Mouse (Mus musculus) intestine, embryonic 14.5 days (tissue): ENCODE data around the gene Ttc39b. TPM values are rescaled to one million over a fixed set of nuclear protein-coding genes. Genes with fewer than 3 reads are reported as not detected.

Experiments used
- ATAC-seq: fragments of 200-750 bp; cut with Nextera tagmentation; replicated peaks from 2 replicates; pipeline ENCODE4 v1.8.0; 2017; ENCODE audit warnings: low read depth, moderate number of reproducible peaks, moderate TSS enrichment, moderate library complexity; ENCODE audit not compliant: low FRiP score, low TSS enrichment
- DNase-seq: peaks from one replicate; pipeline ENCODE4 v3.0.0-alpha.2; 2018; ENCODE audit warnings: low spot score
- H3K27ac ChIP-seq: fragments of 300-500 bp; sonication (generic); 2 replicates; pipeline ENCODE4 v1.5.1; 2014; ENCODE audit warnings: low read depth, mild to moderate bottlenecking, control low read depth
- H3K27me3 ChIP-seq: fragments of 300-500 bp; sonication (generic); replicated peaks from 2 replicates; pipeline ENCODE4 v1.6.1; 2014; ENCODE audit warnings: low read length, control low read depth; ENCODE audit not compliant: control insufficient read depth, insufficient read depth
- H3K36me3 ChIP-seq: fragments of 300-500 bp; sonication (generic); 2 replicates; pipeline ENCODE4 v1.6.1; 2014; ENCODE audit warnings: low read length, control low read depth; ENCODE audit not compliant: control insufficient read depth, insufficient read depth
- H3K4me1 ChIP-seq: fragments of 300-500 bp; sonication (generic); replicated peaks from 2 replicates; pipeline ENCODE4 v1.6.1; 2014; ENCODE audit warnings: low read length, control low read depth, mixed read lengths; ENCODE audit not compliant: control insufficient read depth, insufficient read depth
- H3K4me2 ChIP-seq: fragments of 300-500 bp; sonication (generic); 2 replicates; pipeline ENCODE4 v1.6.1; 2014; ENCODE audit warnings: low read length
- H3K4me3 ChIP-seq: fragments of 300-500 bp; sonication (generic); 2 replicates; pipeline ENCODE4 v1.5.1; 2014; ENCODE audit warnings: low read depth, low read length, control low read depth, mixed read lengths
- H3K9ac ChIP-seq: fragments of 300-500 bp; sonication (generic); 2 replicates; pipeline ENCODE4 v1.6.1; 2014; ENCODE audit warnings: mild to moderate bottlenecking, low read length
- H3K9me3 ChIP-seq: fragments of 300-500 bp; sonication (generic); 2 replicates; pipeline ENCODE4 v1.6.1; 2016; ENCODE audit warnings: low read length, control low read depth; ENCODE audit not compliant: control insufficient read depth
- WGBS: fragments of 180-500 bp; shearing (Covaris S2); extraction: QIAGEN DNeasy Blood & Tissue Kit; methylation state at CpG from one replicate; pipeline ENCODE4 v1.1.7; 2014; 5-methylcytosine and 5-hydroxymethylcytosine counted together
- polyA plus RNA-seq: library from polyadenylated mRNA; unstranded; fragments of >200 nt; fragmentation: Nextera tagmentation; extraction: Ambion mirVana; gene quantifications from 2 replicates; pipeline ENCODE4 v1.2.1, GENCODE M21; 2014

The Ttc39b gene
- polyA plus RNA-seq, 1 experiment from 2014 or later: 3.2 TPM

GRCm38 (mm10) chr4:83183288-83183930, 140.6 kb downstream of the Ttc39b start:
- WGBS: 40% methylated on average over 9 of the region's 9 CpGs
- H3K9me3 ChIP-seq: no peaks in the 10 kb centered on the region
- DNase-seq: peak; percentile 71
- H3K4me1 ChIP-seq: peaks cover 4% of the 10 kb centered on the region; the same call in 1 of the 2 replicates
- no peaks in the 10 kb centered on the region for H3K27me3 ChIP-seq
- no peak overlapping the region for H3K4me2 ChIP-seq
- H3K4me3 ChIP-seq: no peak overlapping the region
- H3K27ac ChIP-seq: no peak overlapping the region
- peak; percentile 64 for ATAC-seq
- no peak overlapping the region for H3K9ac ChIP-seq
- no peaks in the 10 kb centered on the region for H3K36me3 ChIP-seq

DNA sequence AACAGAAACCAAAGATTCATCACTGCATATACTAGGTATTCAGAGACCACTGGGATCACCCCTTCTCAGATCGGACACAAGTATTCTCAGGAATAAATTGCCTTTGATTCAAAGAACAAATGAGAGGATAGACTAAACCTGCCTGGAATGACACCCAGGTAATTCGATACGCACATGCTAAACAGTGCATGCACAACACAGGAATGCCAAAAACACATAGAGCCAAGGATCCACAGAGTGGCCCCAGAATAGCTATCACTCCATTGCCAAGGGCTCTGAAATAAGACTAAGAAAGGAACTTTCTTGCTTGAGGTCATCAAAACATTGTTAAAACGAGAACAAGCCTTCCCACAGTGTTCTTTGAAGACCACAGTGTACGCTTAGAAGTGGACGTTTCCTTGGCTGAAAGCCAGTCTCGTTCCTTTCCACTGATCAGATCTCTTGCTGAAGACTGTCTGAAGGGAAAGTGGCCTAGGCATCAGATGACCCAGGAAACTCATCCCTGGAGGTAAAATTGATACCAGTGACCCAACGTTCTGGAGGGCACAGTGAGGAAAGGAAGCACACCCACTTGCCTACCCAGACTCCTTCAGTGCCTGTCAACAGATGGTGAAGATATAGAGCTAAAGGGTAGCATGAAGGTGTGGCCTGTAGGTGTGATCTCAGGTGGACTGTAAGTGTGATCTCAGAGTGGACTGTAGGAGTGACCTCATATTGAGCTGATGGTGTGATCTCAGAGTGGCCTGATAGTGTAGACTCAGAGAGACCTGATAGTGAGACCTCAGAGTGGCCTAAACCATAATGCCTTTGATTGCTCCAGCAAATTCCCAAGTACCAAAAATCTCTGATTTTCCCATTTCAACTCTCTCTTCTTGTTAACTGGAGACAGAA, 141.6 kb downstream of the Ttc39b start:
- H3K36me3 ChIP-seq: no peaks in the 10 kb centered on the region
- H3K4me1 ChIP-seq: peaks cover 4% of the 10 kb centered on the region; the same call in 1 of the 2 replicates
- no peak overlapping the region for H3K27ac ChIP-seq
- no peaks in the 10 kb centered on the region for H3K9me3 ChIP-seq
- DNase-seq (no peak), ATAC-seq (no peak)
- no peak overlapping the region for H3K4me2 ChIP-seq
- no peaks in the 10 kb centered on the region for H3K27me3 ChIP-seq
- 61% methylated on average over 8 of the region's 8 CpGs for WGBS
- no peak overlapping the region for H3K4me3 ChIP-seq
- no peak overlapping the region for H3K9ac ChIP-seq

GRCm38 (mm10) chr4:83177471-83177870, 146.6 kb downstream of the Ttc39b start:
- no peak overlapping the region for H3K4me2 ChIP-seq
- H3K4me1 ChIP-seq: peaks cover 3% of the 10 kb centered on the region; the same call in 1 of the 2 replicates
- no peak overlapping the region for H3K9ac ChIP-seq
- H3K27me3 ChIP-seq: no peaks in the 10 kb centered on the region
- no peaks in the 10 kb centered on the region for H3K36me3 ChIP-seq
- no peak overlapping the region for H3K4me3 ChIP-seq
- peak; percentile 9 for DNase-seq
- H3K9me3 ChIP-seq: no peaks in the 10 kb centered on the region
- H3K27ac ChIP-seq: no peak overlapping the region
- no peak for ATAC-seq
- WGBS: 86% methylated on average over 2 of the region's 2 CpGs

DNA sequence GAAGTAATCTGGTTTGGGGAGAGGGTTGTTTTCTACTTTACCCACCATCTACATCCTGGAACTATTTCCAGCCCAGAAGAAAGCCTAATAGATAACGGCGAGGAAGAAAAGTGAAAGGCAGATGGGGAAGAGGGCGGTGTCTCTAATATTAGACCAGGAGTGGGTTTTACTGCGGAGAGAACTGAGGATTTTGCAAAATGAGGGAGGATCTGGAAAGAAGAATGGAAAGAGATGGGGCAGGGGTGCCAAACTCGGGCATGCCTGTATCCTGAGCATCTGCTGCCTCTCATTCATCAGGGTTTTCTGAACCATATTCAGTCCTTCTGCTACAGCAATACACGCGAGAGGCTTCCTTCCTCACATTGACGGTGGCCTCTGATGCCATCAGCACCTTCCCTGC, 149.1 kb downstream of the Ttc39b start:
- Histone ChIP-seq H3K9me3 (no peaks in the 10 kb centered on the region), H3K4me3 (no peak overlapping the region), H3K36me3 (no peaks in the 10 kb centered on the region), H3K9ac (no peak overlapping the region), H3K4me2 (no peak overlapping the region), H3K4me1 (no peaks in the 10 kb centered on the region; the same call in 1 of the 2 replicates), H3K27me3 (no peaks in the 10 kb centered on the region), H3K27ac (no peak overlapping the region)
- ATAC-seq (no peak), DNase-seq (no peak)
- WGBS: 86% methylated on average over 8 of the region's 8 CpGs

DNA sequence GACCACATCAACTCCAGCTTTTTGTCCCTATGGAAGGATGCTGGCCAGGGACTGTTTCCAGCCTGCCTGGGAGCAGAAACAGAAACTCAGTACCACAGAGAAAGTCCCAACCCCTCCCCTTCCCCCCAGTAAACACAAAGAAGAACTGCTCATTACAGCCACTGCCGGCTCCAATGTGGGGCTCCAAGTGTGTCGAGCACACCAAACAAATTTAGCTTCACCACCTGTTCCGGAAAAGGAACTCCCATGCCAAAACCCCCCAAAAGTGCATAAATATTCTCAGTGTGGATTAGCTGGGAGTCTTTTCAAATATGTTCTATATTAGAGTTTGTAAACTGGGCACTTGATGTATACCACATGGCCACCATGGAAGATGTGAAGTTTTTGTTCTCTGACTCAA, 151.8 kb downstream of the Ttc39b start:
- Histone ChIP-seq H3K9me3 (no peaks in the 10 kb centered on the region), H3K36me3 (no peaks in the 10 kb centered on the region), H3K27me3 (no peaks in the 10 kb centered on the region), H3K4me2 (no peak overlapping the region), H3K4me1 (peaks cover 3% of the 10 kb centered on the region), H3K4me3 (no peak overlapping the region), H3K27ac (peak overlapping the region; percentile 51; the same call in 1 of the 2 replicates), H3K9ac (no peak overlapping the region)
- DNase-seq (peak; percentile 53), ATAC-seq (no peak)
- 30% methylated on average over 3 of the region's 3 CpGs for WGBS

GRCm38 (mm10) chr4:83170741-83171140, 153.3 kb downstream of the Ttc39b start:
- H3K4me2 ChIP-seq: no peak overlapping the region
- 62% methylated on average over 9 of the region's 9 CpGs for WGBS
- H3K9me3 ChIP-seq: no peaks in the 10 kb centered on the region
- DNase-seq: no peak
- H3K27ac ChIP-seq: no peak overlapping the region
- H3K9ac ChIP-seq: no peak overlapping the region
- no peak overlapping the region for H3K4me3 ChIP-seq
- ATAC-seq: no peak
- no peaks in the 10 kb centered on the region for H3K27me3 ChIP-seq
- peaks cover 5% of the 10 kb centered on the region for H3K4me1 ChIP-seq
- no peaks in the 10 kb centered on the region for H3K36me3 ChIP-seq

Other genes starting within 250 kb of the Ttc39b start
- 43.8 and 46.0 TPM in 2 replicates for gene Snapc3, start 93.5 kb upstream of the Ttc39b start, polyA plus RNA-seq
- 123 and 132 TPM in 2 replicates for gene Psip1, start 162.2 kb upstream of the Ttc39b start, polyA plus RNA-seq
- gene Ccdc171, start 201.3 kb upstream of the Ttc39b start, polyA plus RNA-seq: 2.8 and 4.0 TPM in 2 replicates